Mouse (Mus musculus): Measurements from ENCODE around the gene Dnah10.

DNA sequence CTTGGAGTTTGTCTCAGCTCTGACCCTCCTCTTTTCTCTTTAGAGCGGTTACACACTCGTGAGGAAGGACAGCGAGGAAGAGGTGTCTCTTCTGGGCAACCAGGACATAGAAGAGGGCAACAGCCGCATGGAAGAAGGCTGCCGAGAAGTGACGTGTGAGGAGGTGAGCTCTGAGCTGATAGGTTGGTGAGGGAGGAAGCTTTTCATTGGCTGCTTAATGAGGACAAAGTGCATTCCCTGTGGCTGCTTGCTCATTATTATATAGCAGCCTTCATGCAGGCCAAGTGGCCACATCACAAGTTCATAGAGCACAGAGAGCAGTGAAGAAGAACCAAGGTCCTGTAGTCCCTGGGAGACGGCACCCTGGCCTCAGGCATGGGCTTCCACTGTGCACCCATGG is 6.5 kb upstream of the Dnah10 start:
- TF ChIP-seq EP300 (IDR thresholded peaks at IDR 0.05): no peak
- no peak for TF ChIP-seq CTCF (IDR thresholded peaks at IDR 0.05)
